Mouse (Mus musculus) fibroblast of lung, adult 2 months (primary cell): ENCODE results near the gene Map3k4.

Experiments used
- DNase-seq: peaks from one replicate; pipeline ENCODE4 v3.0.0-alpha.2; 2011; ENCODE audit warnings: low read depth

Map3k4 gene

DNA sequence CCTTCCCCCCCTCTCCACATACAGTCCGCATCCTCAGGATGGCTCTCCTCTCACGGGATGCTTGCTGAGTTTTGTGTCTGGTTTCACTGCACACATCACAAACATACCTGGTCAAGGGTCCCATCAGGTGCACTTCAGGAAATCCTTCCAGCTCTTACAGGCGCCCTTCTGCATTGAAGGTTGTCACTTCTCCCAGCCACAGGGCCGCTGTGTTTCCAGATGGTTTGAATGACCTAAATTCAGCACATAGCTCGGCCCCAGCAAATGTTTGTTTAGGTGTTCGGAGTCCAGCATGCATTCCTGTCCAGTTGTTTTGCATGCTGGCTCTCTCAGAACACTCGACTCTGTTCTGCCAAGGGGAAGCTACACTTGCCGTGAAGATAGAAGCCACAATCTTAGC is 134.3 kb downstream of the Map3k4 start:
- DNase-seq: no peak

DNA sequence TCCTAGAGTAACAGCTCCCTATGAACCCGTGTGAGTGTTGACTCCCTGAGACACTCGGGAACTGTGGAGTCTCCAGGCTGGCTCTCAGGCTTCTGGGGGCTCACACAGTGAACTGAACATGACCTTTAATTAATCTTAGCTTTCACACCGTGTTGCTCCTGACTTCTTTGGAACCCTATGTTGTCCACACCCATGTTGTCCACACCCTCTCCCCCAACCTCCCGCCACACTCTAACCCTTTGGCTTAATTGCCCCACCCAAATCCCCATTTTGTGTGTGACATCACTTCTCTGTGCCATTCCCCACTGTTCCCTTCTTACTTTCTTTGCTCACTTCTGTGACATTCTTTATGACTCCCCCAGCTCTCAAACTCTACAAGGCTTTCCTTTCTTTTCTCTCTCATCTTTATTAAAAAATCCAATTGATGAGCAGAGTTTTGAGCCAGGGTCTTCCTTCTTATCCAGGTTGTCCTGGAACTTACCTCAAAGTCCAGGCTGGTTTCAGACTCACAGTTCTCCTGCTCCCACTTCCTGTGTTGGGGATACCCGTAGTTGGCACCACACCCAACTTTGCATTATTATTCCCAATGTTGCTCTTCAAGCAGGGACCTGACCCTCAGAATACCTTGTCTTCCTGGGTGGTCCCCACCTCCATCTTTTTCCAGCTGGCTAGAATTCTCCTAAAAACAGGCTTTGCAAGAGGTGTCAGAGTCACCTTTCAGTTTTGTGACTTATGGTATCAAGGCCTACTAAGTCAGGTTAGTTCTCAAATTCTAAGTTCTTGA is 135.7 kb downstream of the Map3k4 start:
- DNase-seq: no peak

DNA sequence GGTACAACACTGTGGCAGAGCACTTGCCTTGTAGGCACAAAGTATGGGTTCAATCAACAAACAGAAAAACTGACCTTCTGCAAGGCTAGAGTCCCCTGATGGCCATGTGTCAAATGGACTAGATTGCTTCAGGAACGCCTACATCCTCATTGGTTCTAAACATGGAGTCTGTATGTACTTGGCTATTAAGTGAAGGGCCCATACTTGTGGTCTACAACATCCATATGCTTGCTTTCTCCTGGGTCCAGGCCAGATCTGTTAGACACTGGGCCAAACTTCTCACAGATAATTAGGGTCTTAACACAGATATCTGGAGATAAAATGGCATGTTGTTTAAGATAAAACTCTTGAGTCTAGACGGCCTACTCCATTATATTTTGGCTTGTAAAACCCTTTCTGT is 138.8 kb downstream of the Map3k4 start:
- DNase-seq: no peak

DNA sequence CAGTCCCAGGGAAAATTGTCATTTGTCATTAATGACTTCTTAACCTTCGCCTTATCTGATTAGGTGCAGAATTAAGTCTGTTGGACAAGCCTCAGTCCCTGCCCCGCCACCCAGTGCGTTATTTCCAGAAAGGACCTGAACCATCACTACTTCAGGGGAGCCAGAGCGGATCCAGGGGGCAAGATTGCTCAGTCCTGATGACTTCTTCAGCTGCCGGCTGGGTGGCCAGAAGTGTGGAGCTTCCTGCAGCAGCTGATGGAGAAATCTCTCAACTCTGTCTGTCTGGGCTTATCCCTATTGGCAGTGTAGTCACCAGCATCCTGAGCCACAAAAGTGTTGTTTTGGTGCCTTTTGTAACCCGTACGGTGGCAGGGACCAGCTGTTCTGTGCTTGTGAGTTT is 139.3 kb downstream of the Map3k4 start:
- DNase-seq: no peak
